27 mouse cellular contexts compared by ENCODE assay signal in the genomic region with DNA sequence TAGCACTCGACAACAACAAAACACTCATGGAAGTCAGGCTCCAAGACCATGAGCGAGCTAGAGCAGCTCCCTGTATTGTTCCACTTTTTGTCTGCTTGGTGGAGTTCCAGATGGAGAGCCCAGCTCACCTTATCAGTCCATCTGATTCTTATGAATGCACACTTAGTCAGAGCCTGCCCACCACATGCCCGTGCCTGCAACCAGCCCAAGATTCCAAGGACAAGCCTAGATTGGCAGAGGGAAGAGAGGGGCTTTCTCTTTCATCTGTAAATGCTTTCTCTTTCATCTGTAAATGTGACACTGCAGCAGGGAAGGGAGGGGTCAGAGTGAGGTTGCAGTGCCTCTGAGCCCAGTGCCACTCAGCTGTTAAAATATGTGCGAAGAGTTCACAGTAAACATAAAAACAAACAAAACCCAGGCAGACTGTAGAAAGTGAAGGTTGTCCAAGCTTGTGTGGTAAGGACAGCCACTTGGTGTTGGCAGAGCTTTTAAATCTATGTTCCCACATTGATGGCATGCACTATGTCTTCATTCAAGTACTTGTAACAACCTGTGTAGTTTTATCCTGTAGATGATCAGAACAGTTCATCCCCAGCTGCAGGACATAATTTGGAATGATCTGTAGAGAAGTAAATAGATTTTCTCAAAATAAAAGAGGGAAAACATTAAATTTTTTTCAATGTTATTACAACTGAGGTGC. TPM values are rescaled to one million over a fixed set of nuclear protein-coding genes. Genes with fewer than 3 reads are reported as not detected.
DNase-seq lines count a peak whose midpoint lies in the region; ATAC-seq lines count a peak whose summit lies in the region.
"Had no signal": no experiment of that assay in that cellular context is flagged by ENCODE, and none has a peak within 500 bp of the region (broad histone marks: within the 10 kb centered on the region; RNA-seq: fewer than 3 reads in every experiment).

No protein-coding gene starts in this region.

- DNase-seq in urinary bladder, adult 18-20 months (ENCODE audit: low spot score in 2 of 2), result peak; percentile 31 to 42
- no peak for DNase-seq in urinary bladder, postnatal 4 days (ENCODE audit: low spot score in 2 of 2)
- DNase-seq in MN1 (ENCODE audit: low spot score), result peak; percentile 37
- DNase-seq in urinary bladder, postnatal 25 days (ENCODE audit: low spot score), result peak; percentile 27
- DNase-seq in embryo, embryonic 9.5 days (ENCODE audit: extremely low spot score), result no peak
- no peak for DNase-seq in embryo, embryonic 11 days
- DNase-seq: cerebellum, adult 11 months; cerebellum, postnatal 10 days; gastrocnemius, postnatal 36 days; kidney, adult 9 months; kidney, postnatal 25 days; layer of hippocampus, postnatal 36 days; lung, adult 18-20 months; lung, postnatal 10 days had no signal

- no peaks in the 10 kb centered on the region for H3K27me3 ChIP-seq in embryonic facial prominence, embryonic 15.5 days
- H3K27me3 ChIP-seq in forebrain, embryonic 15.5 days, result no peaks in the 10 kb centered on the region
- H3K27me3 ChIP-seq: limb, embryonic 12.5 days had no signal

- no peak overlapping the region for H3K4me3 ChIP-seq in embryonic facial prominence, embryonic 15.5 days (replicated peaks)
- no peak overlapping the region for H3K4me3 ChIP-seq in forebrain, embryonic 15.5 days
- H3K4me3 ChIP-seq: hindbrain, embryonic 10.5 days; layer of hippocampus, adult 2 months; limb, embryonic 12.5 days had no signal

- ATAC-seq in embryonic facial prominence, embryonic 15.5 days (ENCODE audit: insufficient number of reproducible peaks, low FRiP score, low TSS enrichment, low read depth), result peak; percentile 57; the same call in 1 of the 2 replicates
- no peak for ATAC-seq in forebrain, embryonic 15.5 days (replicated peaks)
- ATAC-seq: hindbrain, postnatal 0 days; intestine, embryonic 16.5 days had no signal

- H3K4me2 ChIP-seq in embryonic facial prominence, embryonic 15.5 days (replicated peaks), result no peak overlapping the region
- H3K4me2 ChIP-seq in forebrain, embryonic 15.5 days (replicated peaks), result no peak overlapping the region
- H3K4me2 ChIP-seq: limb, embryonic 12.5 days; liver, embryonic 11.5 days; midbrain, embryonic 11.5 days had no signal

- H3K36me3 ChIP-seq in embryonic facial prominence, embryonic 15.5 days, result peaks cover 5% of the 10 kb centered on the region; the same call in 1 of the 2 replicates
- H3K36me3 ChIP-seq in forebrain, embryonic 15.5 days, result peaks cover 6% of the 10 kb centered on the region; the same call in 1 of the 2 replicates
- H3K36me3 ChIP-seq: hindbrain, embryonic 10.5 days; limb, embryonic 12.5 days had no signal

- H3K27ac ChIP-seq in embryonic facial prominence, embryonic 15.5 days (replicated peaks), result no peak overlapping the region
- H3K27ac ChIP-seq in forebrain, embryonic 15.5 days (replicated peaks), result no peak overlapping the region
- H3K27ac ChIP-seq: hindbrain, embryonic 10.5 days; hindbrain, postnatal 0 days; layer of hippocampus, adult 2 months; limb, embryonic 12.5 days had no signal

- H3K9me3 ChIP-seq in embryonic facial prominence, embryonic 15.5 days (replicated peaks), result no peaks in the 10 kb centered on the region
- H3K9me3 ChIP-seq in forebrain, embryonic 15.5 days, result no peaks in the 10 kb centered on the region
- H3K9me3 ChIP-seq: hindbrain, embryonic 10.5 days; limb, embryonic 12.5 days had no signal

- H3K4me1 ChIP-seq in embryonic facial prominence, embryonic 15.5 days, result peaks cover 11% of the 10 kb centered on the region
- 0 out of 2 replicates have a peak, but pooled peaks cover 5% of the 10 kb centered on the region for H3K4me1 ChIP-seq in forebrain, embryonic 15.5 days
- H3K4me1 ChIP-seq: hindbrain, embryonic 10.5 days had no signal

- H3K9ac ChIP-seq in embryonic facial prominence, embryonic 15.5 days, result no peak overlapping the region
- H3K9ac ChIP-seq in forebrain, embryonic 15.5 days (replicated peaks), result no peak overlapping the region
- H3K9ac ChIP-seq: limb, embryonic 12.5 days had no signal

- 58% methylated on average over 4 of the region's 4 CpGs for WGBS in embryonic facial prominence, embryonic 15.5 days
- WGBS in forebrain, embryonic 15.5 days, result 73% methylated on average over 4 of the region's 4 CpGs

RNA-seq across cellular contexts. Expression of a gene that starts 22.7 kb away (rescaled TPM):
- 12.6 and 14.2 TPM in 2 replicates for polyA plus RNA-seq in embryonic facial prominence, embryonic 15.5 days (2015; fragmentation: Nextera tagmentation; extraction: Ambion mirVana)
- 5.4 and 6.2 TPM in 2 replicates for polyA plus RNA-seq in forebrain, embryonic 15.5 days (2015; fragmentation: Nextera tagmentation; extraction: Ambion mirVana)

RNA-seq across cellular contexts. Expression of a gene that starts 22.9 kb away (rescaled TPM):
- 58.6 and 61.1 TPM in 2 replicates for polyA plus RNA-seq in embryonic facial prominence, embryonic 15.5 days (2015; fragmentation: Nextera tagmentation; extraction: Ambion mirVana)
- 64.5 and 68.8 TPM in 2 replicates for polyA plus RNA-seq in forebrain, embryonic 15.5 days (2015; fragmentation: Nextera tagmentation; extraction: Ambion mirVana)

RNA-seq across cellular contexts. Expression of a gene that starts 40.9 kb away (rescaled TPM):
- polyA plus RNA-seq in embryonic facial prominence, embryonic 15.5 days (2015; fragmentation: Nextera tagmentation; extraction: Ambion mirVana), result 6.4 and 6.9 TPM in 2 replicates
- polyA plus RNA-seq in forebrain, embryonic 15.5 days (2015; fragmentation: Nextera tagmentation; extraction: Ambion mirVana), result 0.50 and 0.70 TPM in 2 replicates

RNA-seq across cellular contexts. Expression of a gene that starts 45.4 kb away (rescaled TPM):
- polyA plus RNA-seq in embryonic facial prominence, embryonic 15.5 days (2015; fragmentation: Nextera tagmentation; extraction: Ambion mirVana), result not detected in 2 replicates
- polyA plus RNA-seq in forebrain, embryonic 15.5 days (2015; fragmentation: Nextera tagmentation; extraction: Ambion mirVana), result not detected in 2 replicates
- polyA plus RNA-seq: cortical plate, adult 2 months; forebrain, embryonic 11.5 days; heart, postnatal 0 days; hindbrain, embryonic 10.5 days; hindbrain, postnatal 0 days; intestine, embryonic 16.5 days; limb, embryonic 12.5 days; liver, embryonic 11.5 days; midbrain, embryonic 11.5 days; small intestine, adult 2 months had no signal

Comparison
In these comparisons a context has a peak if more than half of its experiments do, and no peak if none do; other contexts are left out.
1. DNase-seq: peak in urinary bladder, adult 18-20 months (2 of 2), MN1 (single experiment) and urinary bladder, postnatal 25 days (single experiment); none in urinary bladder, postnatal 4 days (0 of 2), embryo, embryonic 9.5 days (single experiment) and embryo, embryonic 11 days (single experiment).